Mouse (Mus musculus) left cerebral cortex, adult 8-10 months (tissue): ENCODE measurements around the gene Usp48. TPM values are rescaled to one million over a fixed set of nuclear protein-coding genes. Genes with fewer than 3 reads are reported as not detected.

Experiments used
- DNase-seq, 2 experiments: peaks; one replicate each; pipeline ENCODE4 v3.0.0; 2022; ENCODE audit warnings: low spot score in 2 of 2
- total RNA-seq, 4 experiments: library from RNA; stranded (reverse); gene quantifications; 2 replicates each; pipeline ENCODE4 v1.2.4; 2022

Gene Usp48
- total RNA-seq, 4 experiments from 2014 or later = 127 to 138 (median 131) TPM

DNA sequence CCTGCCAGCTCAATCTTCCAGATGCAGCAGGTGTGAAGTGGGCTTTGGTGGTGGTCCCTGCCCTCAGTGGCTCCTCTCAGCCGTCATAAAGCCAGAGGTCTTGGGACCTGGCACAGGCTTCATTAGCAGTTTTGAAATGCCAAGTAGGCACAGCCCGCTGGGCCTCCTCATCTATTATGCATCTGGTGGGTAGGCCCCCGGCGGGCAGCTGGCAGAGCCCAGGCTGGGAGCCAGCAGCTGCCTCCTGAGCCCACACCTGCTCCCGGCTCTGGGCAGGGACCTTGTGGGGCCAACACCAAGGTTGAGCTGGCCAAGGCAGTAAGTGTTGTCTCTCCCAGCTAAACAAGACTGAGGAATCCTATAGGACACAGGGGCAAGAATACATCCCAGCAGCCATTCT, 92.7 kb downstream of the Usp48 start:
- DNase-seq = no peak

DNA sequence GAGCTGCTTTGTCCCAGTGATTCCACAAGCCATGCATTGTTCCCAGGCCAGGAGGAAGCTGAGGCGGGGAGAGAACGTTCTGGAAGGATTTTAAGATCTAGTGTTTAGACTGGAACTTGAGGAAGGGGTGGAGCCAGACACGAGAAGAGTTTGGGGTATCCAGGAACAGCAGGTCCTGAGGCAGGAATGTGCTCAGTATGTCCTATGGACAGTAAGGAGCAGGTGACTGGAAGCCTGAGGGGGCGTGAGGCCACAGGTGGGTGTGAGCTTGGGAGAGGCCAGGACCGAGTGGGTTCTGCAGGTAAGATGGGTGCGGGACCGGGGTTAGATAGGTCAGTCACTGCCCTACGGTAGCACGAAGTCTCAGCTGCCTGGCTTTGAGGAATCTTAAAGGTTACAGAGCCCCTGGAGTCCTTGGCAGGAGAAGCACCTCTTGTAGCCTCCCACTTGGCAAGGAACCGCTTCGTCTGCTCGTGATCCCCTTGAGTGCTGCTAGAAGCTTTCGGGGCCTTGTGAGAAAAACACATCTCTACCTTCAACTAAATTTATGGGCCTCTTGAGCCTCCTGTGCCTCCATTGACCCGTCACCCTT, 93.8 kb downstream of the Usp48 start:
- no peak for DNase-seq

DNA sequence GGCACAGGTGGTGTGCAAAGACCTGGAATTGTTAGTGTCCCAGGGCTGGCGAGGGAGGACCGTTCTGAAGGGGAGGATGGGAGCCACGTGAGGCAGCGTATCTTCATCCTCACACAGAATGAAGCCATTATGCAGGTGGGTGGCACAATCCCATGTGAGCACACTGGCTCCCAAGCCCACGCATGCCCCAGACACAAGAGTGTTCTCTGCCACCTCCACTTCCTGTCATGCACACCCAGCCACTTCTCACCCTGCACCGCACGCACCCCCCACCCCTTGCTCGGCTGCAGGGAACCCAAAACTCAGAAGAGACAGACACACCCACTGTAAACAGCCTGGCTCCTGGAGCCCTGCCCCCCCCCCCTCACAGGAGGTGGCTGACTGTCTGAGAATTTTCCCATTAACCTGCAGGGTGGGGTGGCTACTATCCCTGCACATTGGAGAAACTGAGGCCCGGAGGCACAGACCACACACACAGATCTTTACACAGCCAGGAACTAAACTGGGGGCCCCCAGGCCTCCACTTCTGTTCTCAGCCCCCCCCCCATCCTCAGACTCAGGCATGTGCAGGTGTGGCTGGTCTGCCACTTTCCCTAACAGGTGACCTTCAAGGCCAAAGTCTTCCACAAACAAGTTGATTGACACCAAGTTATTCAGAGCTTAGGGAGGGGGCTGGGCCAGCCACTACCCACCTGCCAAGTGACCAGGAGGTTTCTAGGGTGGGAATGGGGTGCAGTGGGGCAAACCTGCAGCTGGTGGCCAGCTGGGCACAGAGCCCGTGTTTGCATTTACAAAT, 98.8 kb downstream of the Usp48 start:
- DNase-seq = peak in 1 of 2 experiments; percentile 85

DNA sequence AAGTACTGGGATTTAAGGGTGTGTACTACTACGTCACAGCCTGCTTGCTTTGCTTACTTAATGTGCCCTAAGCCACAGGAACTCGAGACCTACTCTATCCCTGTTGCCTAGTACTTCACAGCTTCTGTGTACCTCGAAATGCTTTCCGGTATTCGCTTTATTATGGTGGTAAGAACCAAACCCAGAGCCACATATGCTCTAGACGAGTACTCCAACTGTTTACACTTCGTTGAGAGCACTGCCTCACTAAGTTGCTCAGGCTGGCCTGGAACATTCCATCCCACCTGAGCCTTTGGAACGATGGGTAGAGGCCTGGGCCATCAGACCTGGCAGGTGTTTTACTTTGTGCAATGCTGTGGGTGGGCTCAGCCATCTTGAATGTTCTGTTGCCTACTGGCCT, 101.7 kb downstream of the Usp48 start:
- no peak for DNase-seq

DNA sequence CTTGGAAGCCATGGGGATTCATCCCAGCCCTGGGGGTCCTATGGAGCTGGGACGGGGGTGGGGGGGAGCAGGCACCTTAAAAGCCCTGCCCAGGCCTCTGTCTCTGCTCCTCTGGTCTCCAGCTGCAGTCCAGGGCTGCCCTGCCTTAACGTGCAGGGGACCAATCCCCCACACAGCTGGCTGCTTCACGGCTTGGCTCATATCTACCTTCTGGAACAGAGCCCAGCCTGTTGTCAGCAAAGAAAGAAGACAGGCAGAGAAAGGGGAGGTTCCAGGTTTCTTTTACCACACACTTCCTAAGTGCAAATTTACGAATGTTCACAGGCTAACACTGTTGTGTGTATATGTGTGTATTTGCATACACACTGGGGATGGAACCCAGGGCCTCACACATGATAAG, 102.3 kb downstream of the Usp48 start:
- no peak for DNase-seq

DNA sequence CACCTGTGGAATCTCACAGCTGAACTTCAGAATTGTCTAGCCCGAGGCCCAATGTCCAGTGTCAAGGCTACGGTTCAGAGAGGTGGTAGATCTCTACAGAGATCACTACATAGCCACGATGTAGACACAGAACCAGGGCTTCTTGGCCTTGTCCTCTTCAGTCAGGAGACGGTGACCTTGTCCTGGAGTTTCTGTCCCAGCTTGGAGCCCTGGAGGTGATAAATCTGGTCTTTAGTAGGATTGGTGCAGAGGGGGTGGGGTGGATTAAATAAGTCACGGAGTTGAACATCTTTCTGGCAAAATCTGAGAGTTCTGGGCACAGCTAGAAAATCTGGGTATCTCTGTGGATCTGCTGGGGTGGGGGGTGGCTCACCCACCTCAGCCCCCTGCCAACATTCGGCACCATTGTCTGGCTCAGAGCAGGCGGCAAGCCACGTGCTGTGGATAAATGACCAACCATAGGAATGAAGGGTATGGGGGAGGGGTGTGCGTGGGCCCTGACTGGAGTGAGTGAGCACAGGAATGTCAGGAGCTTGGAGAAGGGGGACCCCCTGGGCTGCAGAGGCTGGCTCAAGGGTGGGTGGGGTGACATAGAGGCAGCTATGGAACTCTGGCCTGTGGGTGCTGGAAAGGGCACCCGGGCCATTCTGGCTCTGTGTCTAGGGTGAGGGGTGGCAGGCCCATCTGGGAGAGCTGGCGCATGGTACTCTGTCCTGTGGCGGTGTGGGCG, 103.8 kb downstream of the Usp48 start:
- no peak for DNase-seq

DNA sequence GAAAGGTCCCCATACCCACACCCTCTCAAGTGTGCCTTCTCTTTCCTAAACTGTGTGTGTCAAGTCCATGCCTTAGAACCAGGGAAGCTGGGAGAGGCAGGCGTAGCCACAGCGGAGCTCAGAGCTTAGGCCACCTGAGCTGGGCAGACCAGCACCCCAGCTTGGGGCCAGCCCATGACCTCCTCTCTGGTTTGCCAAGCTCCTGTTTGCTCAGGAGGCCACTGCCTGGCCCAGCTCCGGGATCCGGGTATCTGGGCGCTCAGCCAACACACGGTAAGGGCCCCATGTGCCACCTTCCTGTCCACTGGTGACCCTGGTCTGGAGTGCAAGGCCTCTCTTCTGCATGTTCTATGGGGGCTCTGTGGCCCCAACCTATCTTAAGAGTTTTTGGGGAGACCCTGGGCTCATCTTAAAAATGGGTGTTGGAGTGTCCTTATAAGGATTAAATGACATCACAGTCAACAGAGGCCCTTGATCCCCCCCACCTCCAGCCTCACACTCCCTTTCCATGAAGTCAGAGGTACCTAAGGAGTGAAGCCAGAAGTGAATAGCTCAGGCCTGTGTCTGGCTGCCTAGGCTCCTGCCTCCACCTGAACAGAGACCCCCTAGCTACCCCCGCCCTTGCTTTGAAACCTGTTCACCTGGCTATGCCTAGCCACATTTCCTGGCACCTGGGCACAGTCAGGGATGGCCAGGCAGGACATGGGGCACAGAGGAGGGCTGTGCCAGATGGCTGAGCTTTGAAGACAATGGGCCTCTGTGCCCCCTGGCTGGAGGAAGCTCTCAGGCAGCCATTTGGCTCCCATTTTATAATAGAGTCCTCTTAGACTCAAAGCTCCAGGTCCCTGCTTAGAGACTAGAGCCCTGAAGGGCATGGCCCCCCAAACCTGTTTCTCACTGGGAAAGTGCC, 104.8 kb downstream of the Usp48 start:
- DNase-seq = no peak

DNA sequence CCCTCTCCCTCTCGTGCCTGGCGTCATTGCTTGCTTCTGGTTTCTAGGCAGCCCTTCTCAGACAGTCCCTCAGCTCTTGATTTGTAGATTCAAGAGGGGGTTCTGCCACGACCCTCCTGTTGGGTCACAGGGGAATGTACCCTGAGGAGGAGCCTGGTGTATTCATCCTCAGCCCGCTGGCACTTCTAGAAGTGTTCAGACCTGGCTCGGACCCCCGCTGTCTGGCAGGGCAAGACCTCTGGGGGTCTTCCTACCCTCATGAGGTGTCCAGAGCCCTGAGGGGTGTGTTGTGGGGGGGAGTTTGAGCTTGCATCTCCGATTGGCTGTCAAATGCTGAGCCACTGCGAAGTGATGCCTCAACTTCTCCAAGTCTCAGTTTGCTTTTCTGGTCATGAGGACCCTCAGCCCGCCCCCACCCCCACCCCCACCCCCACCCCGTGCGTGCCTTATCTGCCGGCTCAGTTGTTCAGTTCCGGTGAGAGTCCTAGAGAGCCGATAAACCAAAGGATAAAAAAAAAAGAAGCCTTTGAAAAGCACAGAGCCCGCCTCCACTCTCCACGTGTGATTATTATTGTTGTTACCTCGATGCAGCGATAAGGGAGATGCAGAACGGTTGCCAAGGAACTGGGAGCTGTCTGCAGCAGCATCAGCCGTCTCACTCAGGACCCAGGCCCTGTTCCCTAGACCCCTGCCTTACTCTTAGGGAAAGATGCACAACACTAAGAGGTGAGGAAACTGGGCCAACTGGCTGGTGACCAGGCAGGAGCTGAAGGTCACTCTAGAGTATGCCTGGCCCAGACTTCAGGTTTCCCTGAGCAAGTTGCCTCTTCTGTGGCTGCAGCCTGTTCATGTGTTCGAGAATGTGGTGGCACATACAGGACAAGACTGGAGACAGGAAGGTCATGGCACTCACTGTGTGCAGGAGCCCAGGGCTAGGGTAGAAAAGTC, 106.0 kb downstream of the Usp48 start:
- no peak for DNase-seq

DNA sequence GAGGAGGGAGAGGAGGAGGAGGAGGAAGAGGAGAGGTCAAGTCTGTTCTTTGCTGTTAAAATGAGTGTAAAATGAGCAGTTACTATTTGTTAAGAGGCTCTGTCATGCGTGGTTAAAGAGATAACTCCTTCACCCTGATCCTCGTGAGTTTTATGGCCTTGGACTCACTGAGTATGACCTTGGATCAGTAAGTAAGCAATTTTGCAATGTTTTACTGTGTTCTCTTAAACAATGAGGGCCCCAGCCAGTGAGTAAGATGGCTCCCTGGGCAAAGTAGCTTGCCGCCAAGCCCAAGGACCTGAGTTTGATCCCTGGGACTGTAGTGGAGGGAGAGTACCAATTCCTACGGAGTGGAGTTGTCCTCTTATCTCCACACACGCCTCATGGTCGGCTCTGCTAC, 107.4 kb downstream of the Usp48 start:
- DNase-seq = no peak

DNA sequence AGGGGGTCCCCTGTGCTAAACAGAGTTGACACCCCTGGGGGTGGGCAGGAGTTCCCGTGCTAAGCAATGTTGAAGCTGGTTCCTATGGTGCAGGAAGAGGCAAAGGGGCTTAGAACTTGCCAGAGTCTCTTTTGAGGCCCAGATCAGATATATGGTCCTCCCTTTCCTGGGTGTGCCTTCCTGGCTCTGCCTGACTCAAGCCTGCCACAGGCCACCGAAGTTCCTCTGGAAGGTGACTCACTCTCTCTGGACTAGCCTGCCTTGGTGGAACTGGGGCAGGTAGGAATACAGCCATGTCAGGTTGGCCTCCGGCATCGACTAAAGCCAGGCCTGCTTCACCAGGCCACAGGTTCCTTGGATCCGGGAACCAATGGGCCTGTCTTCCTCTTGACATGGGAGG, 109.5 kb downstream of the Usp48 start:
- DNase-seq = no peak

DNA sequence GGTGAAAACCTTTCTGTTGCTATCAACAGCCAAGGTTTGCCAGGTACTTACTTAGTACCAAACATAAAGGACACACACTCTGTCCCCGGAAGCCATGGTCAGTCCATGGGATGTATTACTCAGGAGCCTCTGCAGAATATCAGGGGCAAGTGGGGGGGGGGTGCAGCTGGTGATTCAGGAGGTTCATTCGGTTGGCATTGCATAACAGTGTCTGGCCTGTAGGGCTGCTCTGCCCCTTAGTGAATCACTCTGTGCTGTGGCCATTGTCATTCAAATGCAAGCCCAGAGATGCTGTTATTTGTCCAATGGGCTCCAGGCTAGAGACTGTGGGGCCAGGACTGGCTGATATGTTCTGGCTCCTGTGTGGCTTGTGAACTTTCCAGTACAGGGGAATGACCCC, 111.0 kb downstream of the Usp48 start:
- no peak for DNase-seq

DNA sequence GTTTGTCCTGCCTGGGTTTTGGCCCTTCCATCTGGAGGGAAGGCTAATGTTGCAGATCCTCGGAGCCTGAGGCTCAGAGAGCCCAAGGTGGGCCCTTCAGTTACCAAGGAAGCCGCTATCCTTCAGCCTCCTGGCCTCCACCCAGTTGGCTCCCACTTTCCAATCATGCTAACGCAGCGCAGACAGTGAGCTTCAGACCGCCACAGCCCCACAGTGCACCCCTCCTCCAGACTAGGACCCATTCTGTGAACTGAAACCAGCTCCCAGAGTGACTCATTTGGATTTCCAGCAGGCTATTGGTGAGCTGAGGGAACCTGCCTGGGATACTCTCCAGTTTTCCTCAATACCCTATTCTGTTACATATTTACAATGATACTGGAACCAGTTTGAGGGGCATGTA, 111.8 kb downstream of the Usp48 start:
- peak in 1 of 2 experiments; percentile 43 for DNase-seq

DNA sequence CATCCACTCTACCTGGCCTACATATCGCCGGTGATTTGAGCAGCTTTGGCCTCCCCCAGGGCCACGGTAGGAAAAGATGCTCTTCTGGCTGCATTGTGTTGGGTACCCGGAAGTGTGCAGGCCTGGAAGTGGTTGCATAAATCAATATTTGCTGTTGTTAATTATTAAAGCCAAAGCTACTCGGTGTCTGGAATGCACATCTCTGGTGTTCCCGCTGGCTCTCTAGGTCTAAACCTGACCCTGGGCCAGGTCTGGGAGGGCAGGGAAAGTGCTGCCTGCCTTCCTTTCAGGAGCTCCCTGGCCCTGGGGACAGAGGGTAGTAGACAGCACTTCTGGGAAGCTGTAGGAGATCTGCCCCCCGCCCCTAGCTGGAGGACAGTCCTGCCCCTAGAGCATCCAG, 113.0 kb downstream of the Usp48 start:
- no peak for DNase-seq

DNA sequence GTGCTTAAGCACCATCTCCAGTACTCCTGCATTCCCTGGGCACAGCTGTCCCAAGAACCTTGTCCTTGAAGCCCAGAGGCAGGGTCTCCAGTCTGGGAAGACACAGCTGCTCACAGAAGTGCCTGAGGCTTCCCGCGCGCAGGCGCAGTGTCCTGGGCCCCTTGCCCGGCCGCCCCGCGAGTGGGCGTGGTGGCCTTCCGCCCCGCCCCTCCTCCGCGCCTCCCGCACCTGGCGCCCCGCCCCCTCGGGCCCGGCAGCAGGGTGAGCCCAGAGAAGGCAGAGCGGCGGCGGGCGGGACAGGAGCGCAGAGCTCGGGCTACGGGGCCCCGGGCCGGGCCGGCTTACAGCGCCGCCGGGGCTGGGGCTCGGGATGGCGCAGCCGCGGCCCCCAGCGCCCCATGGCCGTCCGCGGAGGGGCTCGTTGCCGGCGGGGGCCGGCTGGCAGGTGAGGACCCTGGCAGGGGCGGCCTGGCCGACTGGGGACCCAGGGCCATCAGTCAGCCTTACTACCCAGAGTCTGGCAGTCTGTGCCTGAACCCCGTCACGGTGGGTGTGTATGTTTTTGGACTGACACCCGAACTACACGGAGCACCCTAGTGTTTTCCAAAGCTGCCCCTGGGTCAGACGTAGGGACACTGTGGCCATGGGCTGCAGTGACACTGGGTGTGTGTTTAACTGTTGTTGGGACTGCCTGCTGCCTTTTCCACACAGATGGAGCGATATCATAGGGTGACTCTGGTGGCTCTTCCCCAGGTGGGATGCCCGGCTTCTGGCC, 113.8 kb downstream of the Usp48 start:
- DNase-seq = peak in 1 of 2 experiments; percentile 54

Other genes with a start within 250 kb of the Usp48 start
- 100 to 1,000 TPM; 310 to 362 (median 328) TPM for gene Cdc42, start 236.0 kb upstream of the Usp48 start, total RNA-seq
- not detected for gene Cela3a, start 184.0 kb upstream of the Usp48 start, total RNA-seq
- not detected for gene Cela3b, start 163.2 kb upstream of the Usp48 start, total RNA-seq
- gene 1700013G24Rik, start 140.5 kb upstream of the Usp48 start, total RNA-seq = not detected
- 1 to 10 TPM; 4.1 to 6.4 (median 6.0) TPM for gene Hspg2, start 125.0 kb upstream of the Usp48 start, total RNA-seq
- gene Ldlrad2, start 19.2 kb upstream of the Usp48 start, total RNA-seq = not detected
- gene Rap1gap, start 71.0 kb downstream of the Usp48 start, total RNA-seq = 100 to 1,000 TPM; 338 to 399 (median 364) TPM
- 10 to 100 TPM in 3 of 4 experiments, 1 to 10 TPM in 1; 7.6 to 12.8 (median 11.6) TPM for gene Alpl, start 202.6 kb downstream of the Usp48 start, total RNA-seq